Comparison of ENCODE assay signal across 9 mouse cellular contexts in the genomic region with DNA sequence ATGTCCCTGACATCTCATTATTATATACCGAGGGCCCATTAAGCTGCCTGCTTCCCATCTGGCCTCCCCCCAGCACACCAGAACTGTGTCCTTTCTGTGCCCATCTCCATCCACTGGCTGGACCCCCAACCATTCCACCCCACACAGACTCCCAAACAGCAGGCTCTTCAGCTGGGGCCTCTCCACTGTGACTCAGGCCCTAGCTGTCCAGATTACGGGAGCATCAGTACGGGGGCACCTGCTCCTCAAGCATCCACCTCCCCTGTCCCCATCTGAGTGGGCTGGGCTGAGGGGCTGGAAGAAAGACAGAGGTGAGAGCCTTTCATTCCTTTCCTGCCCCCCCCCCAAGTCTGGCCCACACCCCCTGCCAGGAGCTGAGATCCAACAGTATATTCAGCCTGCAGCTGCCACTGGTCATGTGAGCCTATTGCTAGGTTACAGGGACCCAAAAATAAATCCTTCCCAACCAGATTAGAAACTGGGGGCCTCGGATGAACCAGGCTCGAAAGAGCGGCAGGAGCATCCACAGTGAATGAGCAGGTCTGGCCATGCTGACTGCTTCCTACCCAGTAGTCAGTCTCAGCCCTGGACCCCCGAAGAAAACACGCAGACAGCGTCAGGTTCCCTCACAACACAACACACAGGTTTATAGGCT. TPM values are rescaled to one million over a fixed set of nuclear protein-coding genes. Genes with fewer than 3 reads are reported as not detected.
DNase-seq lines count a peak whose midpoint lies in the region; ATAC-seq lines count a peak whose summit lies in the region.
"Had no signal": no experiment of that assay in that cellular context is flagged by ENCODE, and none has a peak within 500 bp of the region (broad histone marks: within the 10 kb centered on the region; RNA-seq: fewer than 3 reads in every experiment).

No protein-coding gene starts in this region.

- peak; percentile 69 for ATAC-seq in hindbrain, embryonic 11.5 days (ENCODE audit: low FRiP score)
- ATAC-seq in limb, embryonic 15.5 days (ENCODE audit: insufficient number of reproducible peaks, low FRiP score, low TSS enrichment, low read depth), result peak; percentile 38
- ATAC-seq in stomach, embryonic 14.5 days (ENCODE audit: insufficient number of reproducible peaks, insufficient read depth, low FRiP score, low read depth), result no peak

- no peak overlapping the region for H3K27ac ChIP-seq in hindbrain, embryonic 11.5 days (ENCODE audit: low read depth, low read length)
- H3K27ac ChIP-seq in limb, embryonic 15.5 days, result no peak overlapping the region
- peak overlapping the region; percentile 6; the same call in 1 of the 2 replicates for H3K27ac ChIP-seq in stomach, embryonic 14.5 days (ENCODE audit: low read length)

- peak; percentile 17 to 29 for DNase-seq in heart, adult 9 months (ENCODE audit: low spot score in 2 of 2)
- DNase-seq in heart, adult 8-10 months (ENCODE audit: low spot score), result no peak
- no peak for DNase-seq in hindbrain, embryonic 11.5 days (ENCODE audit: low spot score)
- no peak for DNase-seq in urinary bladder, postnatal 36 days (ENCODE audit: low spot score in 2 of 2)
- DNase-seq in urinary bladder, postnatal 10 days (ENCODE audit: low spot score), result no peak
- DNase-seq in adrenal gland, adult 8-10 months, result no peak

- no peaks in the 10 kb centered on the region for H3K9me3 ChIP-seq in hindbrain, embryonic 11.5 days (ENCODE audit: control insufficient read depth, low read length)
- no peaks in the 10 kb centered on the region for H3K9me3 ChIP-seq in limb, embryonic 15.5 days
- no peaks in the 10 kb centered on the region for H3K9me3 ChIP-seq in stomach, embryonic 14.5 days (ENCODE audit: control insufficient read depth, low read depth, low read length)

- no peaks in the 10 kb centered on the region for H3K27me3 ChIP-seq in hindbrain, embryonic 11.5 days (ENCODE audit: control insufficient read depth, insufficient read depth, low read length)
- no peaks in the 10 kb centered on the region for H3K27me3 ChIP-seq in limb, embryonic 15.5 days
- H3K27me3 ChIP-seq in stomach, embryonic 14.5 days (ENCODE audit: control insufficient read depth, insufficient read depth, low read length), result no peaks in the 10 kb centered on the region

- H3K4me3 ChIP-seq in hindbrain, embryonic 11.5 days (ENCODE audit: low read depth, low read length), result no peak overlapping the region
- no peak overlapping the region for H3K4me3 ChIP-seq in limb, embryonic 15.5 days
- no peak overlapping the region for H3K4me3 ChIP-seq in stomach, embryonic 14.5 days (ENCODE audit: low read depth, low read length)

- H3K4me1 ChIP-seq in hindbrain, embryonic 11.5 days (replicated peaks; ENCODE audit: control insufficient read depth, insufficient read depth, low read length), result no peaks in the 10 kb centered on the region
- no peaks in the 10 kb centered on the region for H3K4me1 ChIP-seq in limb, embryonic 15.5 days
- H3K4me1 ChIP-seq in stomach, embryonic 14.5 days (ENCODE audit: control insufficient read depth, insufficient read depth, low read length), result no peaks in the 10 kb centered on the region

- no peaks in the 10 kb centered on the region for H3K36me3 ChIP-seq in hindbrain, embryonic 11.5 days (ENCODE audit: control insufficient read depth, insufficient read depth, low read length)
- H3K36me3 ChIP-seq in limb, embryonic 15.5 days, result no peaks in the 10 kb centered on the region
- H3K36me3 ChIP-seq in stomach, embryonic 14.5 days (ENCODE audit: control insufficient read depth, insufficient read depth, low read length), result no peaks in the 10 kb centered on the region

- H3K4me2 ChIP-seq in hindbrain, embryonic 11.5 days (replicated peaks; ENCODE audit: low read depth, low read length), result no peak overlapping the region
- H3K4me2 ChIP-seq in limb, embryonic 15.5 days, result no peak overlapping the region
- H3K4me2 ChIP-seq in stomach, embryonic 14.5 days (replicated peaks; ENCODE audit: low read depth, low read length), result no peak overlapping the region

- H3K9ac ChIP-seq in hindbrain, embryonic 11.5 days (ENCODE audit: low read depth, low read length), result no peak overlapping the region
- H3K9ac ChIP-seq in limb, embryonic 15.5 days, result no peak overlapping the region; the same call in 1 of the 2 replicates
- H3K9ac ChIP-seq in stomach, embryonic 14.5 days (replicated peaks; ENCODE audit: low read depth, low read length), result no peak overlapping the region

- 57% methylated on average over 9 of the region's 9 CpGs for WGBS in hindbrain, embryonic 11.5 days
- 57% methylated on average over 9 of the region's 9 CpGs for WGBS in limb, embryonic 15.5 days
- 56% methylated on average over 9 of the region's 9 CpGs for WGBS in stomach, embryonic 14.5 days

RNA-seq across cellular contexts. Expression of gene Gpr61, which starts 3.8 kb away (rescaled TPM):
- not detected for total RNA-seq in heart, adult 8-10 months (2022)
- polyA plus RNA-seq in hindbrain, embryonic 11.5 days (2014; fragmentation: Nextera tagmentation; extraction: Ambion mirVana), result 0.34 and 0.57 TPM in 2 replicates
- 0.09 TPM in 2 replicates for polyA plus RNA-seq in limb, embryonic 15.5 days (2015; fragmentation: Nextera tagmentation; extraction: Ambion mirVana)
- 0.07 and 0.26 TPM in 2 replicates for polyA plus RNA-seq in stomach, embryonic 14.5 days (2014; fragmentation: Nextera tagmentation; extraction: Ambion mirVana)
- 1 to 10 TPM in 1 of 4 experiments, under 1 TPM in 3; 0.31 to 1.1 (median 0.71) TPM for total RNA-seq in adrenal gland, adult 8-10 months (2022)
- polyA plus RNA-seq: gonadal fat pad, adult 2 months had no signal

RNA-seq across cellular contexts. Expression of gene Gnai3, which starts 12.6 kb away (rescaled TPM):
- 10 to 100 TPM; 12.7 to 15.9 (median 13.0) TPM for total RNA-seq in heart, adult 8-10 months (2022)
- 199 and 224 TPM in 2 replicates for polyA plus RNA-seq in hindbrain, embryonic 11.5 days (2014; fragmentation: Nextera tagmentation; extraction: Ambion mirVana)
- polyA plus RNA-seq in limb, embryonic 15.5 days (2015; fragmentation: Nextera tagmentation; extraction: Ambion mirVana), result 179 and 183 TPM in 2 replicates
- 154 and 170 TPM in 2 replicates for polyA plus RNA-seq in stomach, embryonic 14.5 days (2014; fragmentation: Nextera tagmentation; extraction: Ambion mirVana)
- 100 to 1,000 TPM; 137 to 154 (median 149) TPM for total RNA-seq in adrenal gland, adult 8-10 months (2022)

RNA-seq across cellular contexts. Expression of gene Amigo1, which starts 27.6 kb away (rescaled TPM):
- total RNA-seq in heart, adult 8-10 months (2022), result 10 to 100 TPM; 17.2 to 18.9 (median 18.1) TPM
- 4.2 and 6.0 TPM in 2 replicates for polyA plus RNA-seq in hindbrain, embryonic 11.5 days (2014; fragmentation: Nextera tagmentation; extraction: Ambion mirVana)
- polyA plus RNA-seq in limb, embryonic 15.5 days (2015; fragmentation: Nextera tagmentation; extraction: Ambion mirVana), result 4.7 and 5.4 TPM in 2 replicates
- 2.4 and 3.2 TPM in 2 replicates for polyA plus RNA-seq in stomach, embryonic 14.5 days (2014; fragmentation: Nextera tagmentation; extraction: Ambion mirVana)
- 10 to 100 TPM; 24.4 to 36.9 (median 31.6) TPM for total RNA-seq in adrenal gland, adult 8-10 months (2022)

RNA-seq across cellular contexts. Expression of gene Cyb561d1, which starts 42.5 kb away (rescaled TPM):
- 1 to 10 TPM; 5.4 to 8.3 (median 6.5) TPM for total RNA-seq in heart, adult 8-10 months (2022)
- polyA plus RNA-seq in hindbrain, embryonic 11.5 days (2014; fragmentation: Nextera tagmentation; extraction: Ambion mirVana), result 2.4 and 2.6 TPM in 2 replicates
- polyA plus RNA-seq in limb, embryonic 15.5 days (2015; fragmentation: Nextera tagmentation; extraction: Ambion mirVana), result 2.4 and 3.1 TPM in 2 replicates
- 2.7 and 2.8 TPM in 2 replicates for polyA plus RNA-seq in stomach, embryonic 14.5 days (2014; fragmentation: Nextera tagmentation; extraction: Ambion mirVana)
- total RNA-seq in adrenal gland, adult 8-10 months (2022), result 10 to 100 TPM in 2 of 4 experiments, 1 to 10 TPM in 2; 9.3 to 14.7 (median 11.7) TPM

RNA-seq across cellular contexts. Expression of gene Atxn7l2, which starts 52.2 kb away (rescaled TPM):
- 1 to 10 TPM; 1.7 to 2.7 (median 2.3) TPM for total RNA-seq in heart, adult 8-10 months (2022)
- 16.6 and 19.9 TPM in 2 replicates for polyA plus RNA-seq in hindbrain, embryonic 11.5 days (2014; fragmentation: Nextera tagmentation; extraction: Ambion mirVana)
- polyA plus RNA-seq in limb, embryonic 15.5 days (2015; fragmentation: Nextera tagmentation; extraction: Ambion mirVana), result 18.0 and 18.7 TPM in 2 replicates
- polyA plus RNA-seq in stomach, embryonic 14.5 days (2014; fragmentation: Nextera tagmentation; extraction: Ambion mirVana), result 16.8 and 19.9 TPM in 2 replicates
- total RNA-seq in adrenal gland, adult 8-10 months (2022), result 10 to 100 TPM in 3 of 4 experiments, 1 to 10 TPM in 1; 8.2 to 23.1 (median 15.0) TPM

Comparison
In these comparisons a context has a peak if more than half of its experiments do, and no peak if none do; other contexts are left out.
1. DNase-seq: peak in heart, adult 9 months (2 of 2); none in heart, adult 8-10 months (single experiment), hindbrain, embryonic 11.5 days (single experiment), urinary bladder, postnatal 36 days (0 of 2), urinary bladder, postnatal 10 days (single experiment) and adrenal gland, adult 8-10 months (single experiment).